Mouse (Mus musculus): ENCODE measurements at regions not wholly inside any gene's neighbourhood (a gene's known extent, or its start where the extent isn't known, plus 50 kb on each side); places are given as distances from the start of the nearest gene placed in this dataset.

DNA sequence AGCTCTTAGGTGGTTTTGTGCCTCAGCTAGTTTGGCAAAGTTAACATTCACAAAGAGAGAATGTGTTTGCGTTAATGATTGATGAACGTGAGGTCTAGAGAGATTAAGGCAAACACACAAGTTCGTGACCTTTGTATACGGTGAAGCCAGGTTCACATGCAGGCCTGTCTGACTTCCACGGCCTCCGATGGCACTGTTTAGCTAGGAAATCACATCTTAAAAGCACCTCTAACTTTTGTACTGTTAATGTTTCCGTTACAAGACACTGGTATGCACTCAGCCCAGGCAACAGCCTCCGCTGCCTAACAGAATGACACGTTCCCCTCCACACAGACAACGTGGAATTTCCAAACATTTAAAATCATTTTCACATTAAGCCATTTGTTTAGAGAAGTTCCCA, 94.3 kb upstream of the Ppp1r12a start:
- Histone ChIP-seq H3K9ac (ENCODE audit: insufficient read depth, low read depth, low read length, poor library complexity, severe bottlenecking) (no peak overlapping the region), H3K36me3 (ENCODE audit: control insufficient read depth, insufficient read depth, low read length, poor library complexity, severe bottlenecking) (no peaks in the 10 kb centered on the region), H3K4me1 (ENCODE audit: control insufficient read depth in 2 of 2, insufficient read depth in 2 of 2, low read length in 2 of 2, poor library complexity in 1 of 2) (no peaks in the 10 kb centered on the region), H3K9me3 (ENCODE audit: control insufficient read depth, insufficient read depth, low read depth, low read length) (no peaks in the 10 kb centered on the region), H3K4me3 (ENCODE audit: insufficient read depth in 1 of 2, low read depth in 1 of 2, low read length in 2 of 2, poor library complexity in 1 of 2, severe bottlenecking in 1 of 2) (no peak overlapping the region), H3K27ac (ENCODE audit: insufficient read depth, low read depth, low read length, poor library complexity, severe bottlenecking) (no peak overlapping the region)
- in situ Hi-C loops (cut with MboI; ENCODE audit: low sequenced_read_pairs in 2 of 2, unreplicated experiment in 2 of 2), result no loop called here
- no peak for DNase-seq (ENCODE audit: low read depth, low spot score)
- TF ChIP-seq MAFK (IDR thresholded peaks at IDR 0.05; ENCODE audit: insufficient read depth, low read depth, low read length) (no peak), HCFC1 (IDR thresholded peaks at IDR 0.05; ENCODE audit: borderline replicate concordance, insufficient read depth, low read length) (no peak), ZC3H11A (IDR thresholded peaks at IDR 0.05; ENCODE audit: borderline replicate concordance, low read depth, low read length) (no peak), CHD2 (IDR thresholded peaks at IDR 0.05; ENCODE audit: low read depth, low read length) (no peak), ZNF384 (IDR thresholded peaks at IDR 0.05; ENCODE audit: low read depth, low read length) (no peak)

- no peaks in the 10 kb centered on the region for H3K9me3 ChIP-seq (ENCODE audit: control insufficient read depth, insufficient read depth, low read depth, low read length)
- no peak overlapping the region for H3K4me3 ChIP-seq (ENCODE audit: insufficient read depth in 1 of 2, low read depth in 1 of 2, low read length in 2 of 2, poor library complexity in 1 of 2, severe bottlenecking in 1 of 2)
- H3K27ac ChIP-seq (ENCODE audit: insufficient read depth, low read depth, low read length, poor library complexity, severe bottlenecking), result no peak overlapping the region
- H3K4me1 ChIP-seq (ENCODE audit: control insufficient read depth in 2 of 2, insufficient read depth in 2 of 2, low read length in 2 of 2, poor library complexity in 1 of 2), result no peaks in the 10 kb centered on the region
- no peak for DNase-seq (ENCODE audit: low read depth, low spot score)
- no peak for TF ChIP-seq CHD2 (IDR thresholded peaks at IDR 0.05; ENCODE audit: low read depth, low read length)
- no peak for TF ChIP-seq MAFK (IDR thresholded peaks at IDR 0.05; ENCODE audit: insufficient read depth, low read depth, low read length)
- no peak for TF ChIP-seq ZC3H11A (IDR thresholded peaks at IDR 0.05; ENCODE audit: borderline replicate concordance, low read depth, low read length)
- no peak for TF ChIP-seq HCFC1 (IDR thresholded peaks at IDR 0.05; ENCODE audit: borderline replicate concordance, insufficient read depth, low read length)
- no peak for TF ChIP-seq ZNF384 (IDR thresholded peaks at IDR 0.05; ENCODE audit: low read depth, low read length)
- in situ Hi-C loops (cut with MboI; ENCODE audit: low sequenced_read_pairs in 2 of 2, unreplicated experiment in 2 of 2), result no loop called here
- H3K9ac ChIP-seq (ENCODE audit: insufficient read depth, low read depth, low read length, poor library complexity, severe bottlenecking), result no peak overlapping the region
- H3K36me3 ChIP-seq (ENCODE audit: control insufficient read depth, insufficient read depth, low read length, poor library complexity, severe bottlenecking), result no peaks in the 10 kb centered on the region
Measured at GRCm38 (mm10) chr10:108066241-108066640, 95.8 kb upstream of the Ppp1r12a start.

DNA sequence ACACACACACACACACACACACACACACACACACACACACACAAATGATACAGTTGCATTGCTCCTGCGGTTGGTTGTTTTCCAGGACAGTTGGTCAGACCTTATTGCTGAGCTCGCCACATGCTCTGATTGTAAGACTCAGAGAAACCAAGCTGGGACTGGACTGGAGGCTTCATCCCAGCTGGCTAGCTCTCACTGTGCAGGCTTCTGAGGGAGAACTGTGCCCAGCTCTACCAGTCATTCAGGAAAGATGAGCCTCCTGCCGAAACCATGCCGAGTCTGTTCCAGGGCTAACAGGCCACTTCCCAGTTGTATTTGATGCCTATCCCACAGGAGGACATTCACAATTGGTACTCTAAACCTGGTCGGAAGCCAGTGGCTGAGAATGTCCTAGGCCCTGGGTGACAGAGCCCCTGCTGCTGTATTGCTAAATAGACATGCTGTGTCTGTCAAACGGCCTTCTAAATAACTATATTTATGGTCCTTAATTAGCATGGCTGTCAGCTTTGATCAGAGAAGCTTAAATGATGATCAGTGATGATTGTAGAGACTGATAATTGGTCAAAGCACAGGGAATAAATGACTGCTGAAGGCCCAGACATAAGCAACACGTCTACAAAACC, 100.1 kb upstream of the Ppp1r12a start:
- no peaks in the 10 kb centered on the region for H3K36me3 ChIP-seq (ENCODE audit: control insufficient read depth, insufficient read depth, low read length, poor library complexity, severe bottlenecking)
- TF ChIP-seq ZNF384 (IDR thresholded peaks at IDR 0.05; ENCODE audit: low read depth, low read length) (no peak), HCFC1 (IDR thresholded peaks at IDR 0.05; ENCODE audit: borderline replicate concordance, insufficient read depth, low read length) (no peak), MAFK (IDR thresholded peaks at IDR 0.05; ENCODE audit: insufficient read depth, low read depth, low read length) (no peak), CHD2 (IDR thresholded peaks at IDR 0.05; ENCODE audit: low read depth, low read length) (no peak)
- no peaks in the 10 kb centered on the region for H3K4me1 ChIP-seq (ENCODE audit: control insufficient read depth in 2 of 2, insufficient read depth in 2 of 2, low read length in 2 of 2, poor library complexity in 1 of 2)
- no peak overlapping the region for H3K9ac ChIP-seq (ENCODE audit: insufficient read depth, low read depth, low read length, poor library complexity, severe bottlenecking)
- H3K9me3 ChIP-seq (ENCODE audit: control insufficient read depth, insufficient read depth, low read depth, low read length), result no peaks in the 10 kb centered on the region
- no peak overlapping the region for H3K27ac ChIP-seq (ENCODE audit: insufficient read depth, low read depth, low read length, poor library complexity, severe bottlenecking)
- no peak overlapping the region for H3K4me3 ChIP-seq (ENCODE audit: insufficient read depth in 1 of 2, low read depth in 1 of 2, low read length in 2 of 2, poor library complexity in 1 of 2, severe bottlenecking in 1 of 2)
- DNase-seq (ENCODE audit: low read depth, low spot score), result no peak
- in situ Hi-C loops (cut with MboI; ENCODE audit: low sequenced_read_pairs in 2 of 2, unreplicated experiment in 2 of 2), result no loop called here

DNA sequence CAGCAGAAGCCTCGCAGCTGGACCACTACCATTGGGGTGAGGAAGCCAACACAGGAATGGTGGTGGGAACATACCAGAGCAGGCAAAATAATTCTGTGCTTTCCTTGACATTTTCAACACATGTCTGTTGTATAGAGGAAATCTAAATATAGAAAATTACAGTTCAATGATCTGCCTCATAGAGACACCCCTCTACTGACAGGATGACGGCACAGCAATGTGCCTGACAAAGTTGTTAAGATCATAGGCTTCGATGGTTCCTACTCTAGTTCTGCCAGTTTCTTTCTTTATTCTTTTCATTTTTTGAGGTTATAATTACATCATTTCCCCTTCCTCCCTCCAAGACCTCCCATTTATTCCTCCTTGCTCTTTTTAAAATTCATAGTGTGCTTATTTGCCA, 101.4 kb upstream of the Ppp1r12a start:
- Histone ChIP-seq H3K4me1 (ENCODE audit: control insufficient read depth in 2 of 2, insufficient read depth in 2 of 2, low read length in 2 of 2, poor library complexity in 1 of 2) (no peaks in the 10 kb centered on the region), H3K27ac (ENCODE audit: insufficient read depth, low read depth, low read length, poor library complexity, severe bottlenecking) (no peak overlapping the region), H3K36me3 (ENCODE audit: control insufficient read depth, insufficient read depth, low read length, poor library complexity, severe bottlenecking) (no peaks in the 10 kb centered on the region), H3K9ac (ENCODE audit: insufficient read depth, low read depth, low read length, poor library complexity, severe bottlenecking) (no peak overlapping the region), H3K4me3 (ENCODE audit: insufficient read depth in 1 of 2, low read depth in 1 of 2, low read length in 2 of 2, poor library complexity in 1 of 2, severe bottlenecking in 1 of 2) (no peak overlapping the region), H3K9me3 (ENCODE audit: control insufficient read depth, insufficient read depth, low read depth, low read length) (no peaks in the 10 kb centered on the region)
- no peak for DNase-seq (ENCODE audit: low read depth, low spot score)
- TF ChIP-seq HCFC1 (IDR thresholded peaks at IDR 0.05; ENCODE audit: borderline replicate concordance, insufficient read depth, low read length) (no peak), MAFK (IDR thresholded peaks at IDR 0.05; ENCODE audit: insufficient read depth, low read depth, low read length) (no peak), CHD2 (IDR thresholded peaks at IDR 0.05; ENCODE audit: low read depth, low read length) (no peak), ZC3H11A (IDR thresholded peaks at IDR 0.05; ENCODE audit: borderline replicate concordance, low read depth, low read length) (no peak), ZNF384 (IDR thresholded peaks at IDR 0.05; ENCODE audit: low read depth, low read length) (no peak)
- in situ Hi-C loops (cut with MboI; ENCODE audit: low sequenced_read_pairs in 2 of 2, unreplicated experiment in 2 of 2), result no loop called here

DNA sequence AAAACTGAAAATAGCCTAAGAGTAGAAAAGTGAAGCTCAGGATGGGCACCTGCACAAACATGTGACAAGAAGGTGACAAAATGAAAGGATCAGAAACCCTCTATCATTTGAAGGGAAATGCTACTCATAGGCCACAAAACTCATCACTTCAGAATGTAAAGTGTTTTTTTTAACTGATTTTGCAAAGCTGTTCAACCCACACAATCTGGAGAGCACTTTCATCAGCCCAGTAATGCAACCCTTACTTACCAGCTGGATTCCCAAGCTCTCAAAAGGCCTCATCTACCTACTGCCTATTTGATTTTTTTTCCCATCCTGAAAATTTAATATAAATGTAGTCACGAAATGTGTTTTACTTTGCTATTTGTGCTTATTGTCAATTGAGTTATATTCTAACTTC, 110.4 kb upstream of the Ppp1r12a start:
- in situ Hi-C loops (cut with MboI; ENCODE audit: low sequenced_read_pairs in 2 of 2, unreplicated experiment in 2 of 2), result no loop called here
- Histone ChIP-seq H3K9me3 (ENCODE audit: control insufficient read depth, insufficient read depth, low read depth, low read length) (no peaks in the 10 kb centered on the region), H3K4me3 (ENCODE audit: insufficient read depth in 1 of 2, low read depth in 1 of 2, low read length in 2 of 2, poor library complexity in 1 of 2, severe bottlenecking in 1 of 2) (no peak overlapping the region), H3K9ac (ENCODE audit: insufficient read depth, low read depth, low read length, poor library complexity, severe bottlenecking) (no peak overlapping the region), H3K27ac (ENCODE audit: insufficient read depth, low read depth, low read length, poor library complexity, severe bottlenecking) (no peak overlapping the region), H3K4me1 (ENCODE audit: control insufficient read depth in 2 of 2, insufficient read depth in 2 of 2, low read length in 2 of 2, poor library complexity in 1 of 2) (no peaks in the 10 kb centered on the region), H3K36me3 (ENCODE audit: control insufficient read depth, insufficient read depth, low read length, poor library complexity, severe bottlenecking) (no peaks in the 10 kb centered on the region)
- no peak for TF ChIP-seq HCFC1 (IDR thresholded peaks at IDR 0.05; ENCODE audit: borderline replicate concordance, insufficient read depth, low read length)
- no peak for TF ChIP-seq CHD2 (IDR thresholded peaks at IDR 0.05; ENCODE audit: low read depth, low read length)
- TF ChIP-seq ZC3H11A (IDR thresholded peaks at IDR 0.05; ENCODE audit: borderline replicate concordance, low read depth, low read length), result no peak
- no peak for TF ChIP-seq ZNF384 (IDR thresholded peaks at IDR 0.05; ENCODE audit: low read depth, low read length)
- TF ChIP-seq MAFK (IDR thresholded peaks at IDR 0.05; ENCODE audit: insufficient read depth, low read depth, low read length), result no peak
- DNase-seq (ENCODE audit: low read depth, low spot score), result no peak

All from ES-E14 (cell line).